Mouse (Mus musculus) embryonic fibroblast, embryonic 13.5 days (primary cell): ENCODE results near the gene Rpl32. TPM values are rescaled to one million over a fixed set of nuclear protein-coding genes. Genes with fewer than 3 reads are reported as not detected.

Source experiments
- H3K27ac ChIP-seq: 2 replicates; pipeline ENCODE4 v1.5.1; 2012; ENCODE audit warnings: low read length, control low read depth, inconsistent platforms; ENCODE audit not compliant: insufficient read depth
- H3K4me1 ChIP-seq: 2 replicates; pipeline ENCODE4 v1.6.1; 2011; ENCODE audit warnings: low read length; ENCODE audit not compliant: control insufficient read depth, insufficient read depth
- H3K4me3 ChIP-seq: 2 replicates; pipeline ENCODE4 v1.5.1; 2011; ENCODE audit warnings: mild to moderate bottlenecking, control low read depth, low read length; ENCODE audit not compliant: insufficient read depth
- CTCF ChIP-seq: IDR thresholded peaks from 2 replicates; pipeline ENCODE4 v1.5.1; 2011; ENCODE audit warnings: mild to moderate bottlenecking, control low read depth, low read length, moderate library complexity, borderline replicate concordance; ENCODE audit not compliant: insufficient read depth
- POLR2A ChIP-seq: IDR thresholded peaks from 2 replicates; pipeline ENCODE4 v1.6.1; 2011; ENCODE audit warnings: low read depth, mild to moderate bottlenecking, control low read depth, low read length, moderate library complexity
- polyA plus RNA-seq: library from polyadenylated mRNA; stranded (reverse); fragments of >200 nt; gene quantifications from 2 replicates; pipeline ENCODE4 v1.2.4, GENCODE M21; 2011; ENCODE audit warnings: low read depth; ENCODE audit not compliant: missing spikeins, insufficient read length

Gene Rpl32
- polyA plus RNA-seq, 1 experiment: 2,350 TPM

GRCm38 (mm10) chr6:115821216-115821993 lies 12.9 kb upstream of the Rpl32 start:
- Histone ChIP-seq H3K27ac (no peak overlapping the region), H3K4me3 (no peak overlapping the region)
- no peak for TF ChIP-seq POLR2A
- TF ChIP-seq CTCF: no peak

GRCm38 (mm10) chr6:115818129-115818528 lies 9.6 kb upstream of the Rpl32 start:
- Histone ChIP-seq H3K4me1 (no peaks in the 10 kb centered on the region), H3K27ac (no peak overlapping the region), H3K4me3 (no peak overlapping the region)
- no peak for TF ChIP-seq POLR2A
- TF ChIP-seq CTCF: no peak

More at GRCm38 (mm10) chr6:115821216-115821993, 12.9 kb upstream of the Rpl32 start:
- no peaks in the 10 kb centered on the region for H3K4me1 ChIP-seq

GRCm38 (mm10) chr6:115815041-115815440 lies 6.5 kb upstream of the Rpl32 start:
- Histone ChIP-seq H3K4me3 (no peak overlapping the region), H3K4me1 (no peaks in the 10 kb centered on the region)
- TF ChIP-seq POLR2A: no peak
- no peak for TF ChIP-seq CTCF

GRCm38 (mm10) chr6:115814104-115814503 lies 5.6 kb upstream of the Rpl32 start:
- TF ChIP-seq POLR2A (no peak), CTCF (0 out of 2 replicates have a peak, but pooled peaks have one; percentile 13)
- Histone ChIP-seq H3K27ac (no peak overlapping the region), H3K4me1 (no peaks in the 10 kb centered on the region), H3K4me3 (no peak overlapping the region)

More at GRCm38 (mm10) chr6:115815041-115815440, 6.5 kb upstream of the Rpl32 start:
- no peak overlapping the region for H3K27ac ChIP-seq

GRCm38 (mm10) chr6:115811606-115812005 lies 3.1 kb upstream of the Rpl32 start:
- TF ChIP-seq POLR2A: no peak
- no peak for TF ChIP-seq CTCF
- H3K4me1 ChIP-seq: no peaks in the 10 kb centered on the region
- no peak overlapping the region for H3K27ac ChIP-seq
- H3K4me3 ChIP-seq: no peak overlapping the region

GRCm38 (mm10) chr6:115808196-115808487 lies 405 bp downstream of the Rpl32 start:
- TF ChIP-seq POLR2A: no peak; the same call in 1 of the 2 replicates
- no peak for TF ChIP-seq CTCF
- Histone ChIP-seq H3K27ac (peak overlapping the region; percentile 62), H3K4me1 (0 out of 2 replicates have a peak, but pooled peaks cover 3% of the 10 kb centered on the region), H3K4me3 (peak overlapping the region; percentile 93)

GRCm38 (mm10) chr6:115807464-115808195 lies 917 bp downstream of the Rpl32 start:
- 0 out of 2 replicates have a peak, but pooled peaks cover 3% of the 10 kb centered on the region for H3K4me1 ChIP-seq
- peak overlapping the region; percentile 62; the same call in 1 of the 2 replicates for H3K27ac ChIP-seq
- H3K4me3 ChIP-seq: peak overlapping the region; percentile 93
- no peak for TF ChIP-seq POLR2A
- no peak for TF ChIP-seq CTCF

GRCm38 (mm10) chr6:115804432-115805192 lies 3.9 kb downstream of the Rpl32 start:
- no peak overlapping the region for H3K4me3 ChIP-seq
- H3K4me1 ChIP-seq: 0 out of 2 replicates have a peak, but pooled peaks cover 3% of the 10 kb centered on the region
- H3K27ac ChIP-seq: no peak overlapping the region
- no peak for TF ChIP-seq CTCF
- TF ChIP-seq POLR2A: no peak

- no peak overlapping the region for H3K4me3 ChIP-seq
- 0 out of 2 replicates have a peak, but pooled peaks cover 3% of the 10 kb centered on the region for H3K4me1 ChIP-seq
- no peak overlapping the region for H3K27ac ChIP-seq
- TF ChIP-seq POLR2A: peak; percentile 34; the same call in 1 of the 2 replicates
- TF ChIP-seq CTCF: peak; percentile 75; the same call in 1 of the 2 replicates
These were observed 4.8 kb downstream of the Rpl32 start for GRCm38 (mm10) chr6:115803541-115804382.
